Mouse (Mus musculus) midbrain, postnatal 0 days (tissue): ENCODE measurements around the gene Nudt22. TPM values are rescaled to one million over a fixed set of nuclear protein-coding genes. Genes with fewer than 3 reads are reported as not detected.

ENCODE experiments used
- ATAC-seq: fragments of 200-750 bp; cut with Nextera tagmentation; 2 replicates; pipeline ENCODE4 v1.8.0; 2017; ENCODE audit warnings: moderate number of reproducible peaks, mild to moderate bottlenecking, moderate TSS enrichment, moderate library complexity; ENCODE audit not compliant: low FRiP score
- DNase-seq: peaks from one replicate; pipeline ENCODE4 v3.0.0-alpha.2; 2015; ENCODE audit warnings: low spot score
- H3K27ac ChIP-seq: fragments of 300-500 bp; sonication (generic); 2 replicates; pipeline ENCODE4 v1.5.1; 2014; ENCODE audit warnings: low read depth, mild to moderate bottlenecking, low read length, mixed read lengths
- H3K27me3 ChIP-seq: fragments of 300-500 bp; sonication (generic); 2 replicates; pipeline ENCODE4 v1.6.1; 2014; ENCODE audit warnings: low read length, control low read depth, mixed read lengths; ENCODE audit not compliant: insufficient read depth
- H3K36me3 ChIP-seq: fragments of 300-500 bp; sonication (generic); 2 replicates; pipeline ENCODE4 v1.6.1; 2014; ENCODE audit warnings: low read length, control low read depth, mixed read lengths; ENCODE audit not compliant: insufficient read depth
- H3K4me1 ChIP-seq: fragments of 300-500 bp; sonication (generic); 2 replicates; pipeline ENCODE4 v1.6.1; 2014; ENCODE audit warnings: mild to moderate bottlenecking, control low read depth, antibody characterized with exemption, low read length, mixed read lengths; ENCODE audit not compliant: insufficient read depth
- H3K4me2 ChIP-seq: fragments of 300-500 bp; sonication (generic); 2 replicates; pipeline ENCODE4 v1.6.1; 2014; ENCODE audit warnings: low read depth, mild to moderate bottlenecking, low read length, mixed read lengths; ENCODE audit not compliant: poor library complexity, severe bottlenecking
- H3K4me3 ChIP-seq: fragments of 300-500 bp; sonication (generic); 2 replicates; pipeline ENCODE4 v1.5.1; 2014; ENCODE audit warnings: low read depth, mild to moderate bottlenecking, low read length, moderate library complexity
- H3K9ac ChIP-seq: fragments of 300-500 bp; sonication (generic); replicated peaks from 2 replicates; pipeline ENCODE4 v1.6.1; 2014; ENCODE audit warnings: mild to moderate bottlenecking, low read length, moderate library complexity, mixed read lengths; ENCODE audit not compliant: poor library complexity, severe bottlenecking
- H3K9me3 ChIP-seq: fragments of 300-500 bp; sonication (generic); 2 replicates; pipeline ENCODE4 v1.6.1; 2016; ENCODE audit warnings: low read length, control low read depth
- CTCF ChIP-seq: IDR thresholded peaks from 2 replicates; pipeline ENCODE4 v1.5.1; 2016; ENCODE audit warnings: antibody characterized with exemption, mild to moderate bottlenecking
- WGBS: fragments of 180-500 bp; shearing (Covaris S2); extraction: QIAGEN DNeasy Blood & Tissue Kit; methylation state at CpG from one replicate; pipeline ENCODE4 v1.1.7; 2014; 5-methylcytosine and 5-hydroxymethylcytosine counted together
- polyA plus RNA-seq: library from polyadenylated mRNA; unstranded; fragments of >200 nt; fragmentation: Nextera tagmentation; extraction: Ambion mirVana; gene quantifications from 2 replicates; pipeline ENCODE4 v1.2.1, GENCODE M21; 2015
- total RNA-seq: library from RNA; depleted of rRNA; stranded (reverse); fragments of >200 nt; gene quantifications from 2 replicates; pipeline ENCODE4 v1.2.3, GENCODE M21; 2014

Nudt22 gene
- total and polyA plus RNA-seq, 2 experiments from 2014 or later = 17.8 to 19.6 TPM

- Histone ChIP-seq H3K4me2 (no peak overlapping the region), H3K27me3 (no peaks in the 10 kb centered on the region), H3K36me3 (peaks cover 38% of the 10 kb centered on the region), H3K27ac (no peak overlapping the region), H3K9me3 (no peaks in the 10 kb centered on the region), H3K4me3 (no peak overlapping the region), H3K9ac (no peak overlapping the region), H3K4me1 (no peaks in the 10 kb centered on the region)
- DNase-seq = no peak
- no peak for TF ChIP-seq CTCF
- 79% methylated on average over 12 of the region's 12 CpGs for WGBS
- no peak for ATAC-seq
Measured at GRCm38 (mm10) chr19:7017541-7018457, 21.9 kb upstream of the Nudt22 start.

- TF ChIP-seq CTCF = no peak
- no peak for ATAC-seq
- no peaks in the 10 kb centered on the region for H3K27me3 ChIP-seq
- no peaks in the 10 kb centered on the region for H3K4me1 ChIP-seq
- H3K4me2 ChIP-seq = no peak overlapping the region
- peaks cover 13% of the 10 kb centered on the region for H3K36me3 ChIP-seq
- no peak overlapping the region for H3K9ac ChIP-seq
- H3K9me3 ChIP-seq = no peaks in the 10 kb centered on the region
- no peak overlapping the region for H3K4me3 ChIP-seq
- WGBS = 92% methylated on average over 20 of the region's 20 CpGs
- no peak for DNase-seq
- H3K27ac ChIP-seq = no peak overlapping the region
Measured at GRCm38 (mm10) chr19:7014481-7015135, 18.7 kb upstream of the Nudt22 start.

GRCm38 (mm10) chr19:7013984-7014383, 18.1 kb upstream of the Nudt22 start:
- no peak for TF ChIP-seq CTCF
- Histone ChIP-seq H3K27me3 (no peaks in the 10 kb centered on the region), H3K4me3 (no peak overlapping the region), H3K4me2 (no peak overlapping the region), H3K27ac (no peak overlapping the region), H3K9ac (no peak overlapping the region), H3K9me3 (no peaks in the 10 kb centered on the region), H3K4me1 (no peaks in the 10 kb centered on the region), H3K36me3 (peaks cover 9% of the 10 kb centered on the region; the same call in 1 of the 2 replicates)
- ATAC-seq (no peak), DNase-seq (no peak)
- 89% methylated on average over 9 of the region's 9 CpGs for WGBS

GRCm38 (mm10) chr19:7012426-7012825, 16.5 kb upstream of the Nudt22 start:
- Histone ChIP-seq H3K9me3 (no peaks in the 10 kb centered on the region), H3K36me3 (0 out of 2 replicates have a peak, but pooled peaks cover 2% of the 10 kb centered on the region), H3K9ac (no peak overlapping the region), H3K4me1 (no peaks in the 10 kb centered on the region), H3K27ac (no peak overlapping the region), H3K4me2 (no peak overlapping the region), H3K27me3 (no peaks in the 10 kb centered on the region), H3K4me3 (no peak overlapping the region)
- ATAC-seq (no peak), DNase-seq (no peak)
- WGBS = 81% methylated on average over 4 of the region's 4 CpGs
- no peak for TF ChIP-seq CTCF

GRCm38 (mm10) chr19:7006892-7007593, 11.1 kb upstream of the Nudt22 start:
- no peaks in the 10 kb centered on the region for H3K36me3 ChIP-seq
- H3K4me3 ChIP-seq = no peak overlapping the region
- no peak for DNase-seq
- H3K27me3 ChIP-seq = no peaks in the 10 kb centered on the region
- H3K9ac ChIP-seq = no peak overlapping the region
- no peak overlapping the region for H3K27ac ChIP-seq
- 94% methylated on average over 9 of the region's 9 CpGs for WGBS
- TF ChIP-seq CTCF = no peak
- no peak overlapping the region for H3K4me2 ChIP-seq
- no peaks in the 10 kb centered on the region for H3K9me3 ChIP-seq
- no peak for ATAC-seq
- no peaks in the 10 kb centered on the region for H3K4me1 ChIP-seq
